Mouse (Mus musculus) midbrain, embryonic 14.5 days (tissue): ENCODE measurements around the gene Gpr68. TPM values are rescaled to one million over a fixed set of nuclear protein-coding genes. Genes with fewer than 3 reads are reported as not detected.
A peak's percentile ranks its signal among the peaks of the same experiment; 100 is the strongest.

Source experiments
- ATAC-seq: fragments of 200-750 bp; cut with Nextera tagmentation; 2 replicates; pipeline ENCODE4 v1.8.0; 2017; ENCODE audit warnings: moderate number of reproducible peaks, moderate library complexity; ENCODE audit not compliant: low FRiP score, low TSS enrichment
- DNase-seq: peaks from one replicate; pipeline ENCODE4 v3.0.0-alpha.2; 2015
- H3K27ac ChIP-seq: fragments of 300-500 bp; sonication (generic); replicated peaks from 2 replicates; pipeline ENCODE4 v1.5.1; 2014; ENCODE audit warnings: mild to moderate bottlenecking, low read depth, low read length, moderate library complexity
- H3K27me3 ChIP-seq: fragments of 300-500 bp; sonication (generic); 2 replicates; pipeline ENCODE4 v1.6.1; 2014; ENCODE audit warnings: low read length, control low read depth, mixed read lengths; ENCODE audit not compliant: control insufficient read depth, insufficient read depth
- H3K36me3 ChIP-seq: fragments of 300-500 bp; sonication (generic); 2 replicates; pipeline ENCODE4 v1.6.1; 2014; ENCODE audit warnings: low read length, control low read depth; ENCODE audit not compliant: control insufficient read depth, insufficient read depth
- H3K4me1 ChIP-seq: fragments of 300-500 bp; sonication (generic); 2 replicates; pipeline ENCODE4 v1.6.1; 2014; ENCODE audit warnings: mild to moderate bottlenecking, antibody characterized with exemption, low read length, control low read depth; ENCODE audit not compliant: control insufficient read depth, insufficient read depth
- H3K4me2 ChIP-seq: fragments of 300-500 bp; sonication (generic); 2 replicates; pipeline ENCODE4 v1.6.1; 2014; ENCODE audit warnings: mild to moderate bottlenecking, low read length, moderate library complexity
- H3K4me3 ChIP-seq: fragments of 300-500 bp; sonication (generic); replicated peaks from 2 replicates; pipeline ENCODE4 v1.5.1; 2014; ENCODE audit warnings: low read depth, low read length
- H3K9ac ChIP-seq: fragments of 300-500 bp; sonication (generic); replicated peaks from 2 replicates; pipeline ENCODE4 v1.6.1; 2014; ENCODE audit warnings: mild to moderate bottlenecking, low read length, moderate library complexity
- H3K9me3 ChIP-seq: fragments of 300-500 bp; sonication (generic); 2 replicates; pipeline ENCODE4 v1.6.1; 2016; ENCODE audit warnings: low read length, control low read depth, mixed read lengths; ENCODE audit not compliant: control insufficient read depth
- WGBS: fragments of 180-500 bp; shearing (Covaris S2); extraction: QIAGEN DNeasy Blood & Tissue Kit; methylation state at CpG from one replicate; pipeline ENCODE4 v1.1.7; 2014; 5-methylcytosine and 5-hydroxymethylcytosine counted together
- polyA plus RNA-seq: library from polyadenylated mRNA; unstranded; fragments of >200 nt; fragmentation: Nextera tagmentation; extraction: Ambion mirVana; gene quantifications from 2 replicates; pipeline ENCODE4 v1.2.1, GENCODE M21; 2014

Gpr68 gene
- polyA plus RNA-seq, 1 experiment from 2014 or later = 2.1 TPM

DNA sequence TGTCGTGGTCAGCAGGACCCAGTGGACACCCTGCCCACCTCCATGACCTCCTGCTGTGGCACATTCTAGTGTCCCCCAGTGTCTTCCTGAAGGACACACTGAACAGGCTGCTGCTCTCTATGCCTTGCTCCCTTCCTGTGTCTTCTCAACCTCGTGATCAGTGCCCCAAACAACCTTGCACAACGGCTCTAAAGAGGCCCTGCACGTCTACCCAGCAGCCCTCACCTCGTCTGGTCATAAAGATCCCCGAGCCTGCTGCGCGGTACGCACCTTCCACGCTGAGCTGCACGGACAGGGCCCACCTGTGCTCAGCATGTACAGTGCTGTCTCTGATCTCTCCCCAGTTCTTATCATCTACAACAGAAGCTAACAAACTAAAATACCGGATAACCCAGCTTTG, 38.0 kb upstream of the Gpr68 start:
- WGBS = 94% methylated on average over 12 of the region's 12 CpGs
- peaks cover 72% of the 10 kb centered on the region for H3K36me3 ChIP-seq
- ATAC-seq (no peak), DNase-seq (no peak)
- no peak overlapping the region for H3K9ac ChIP-seq
- no peak overlapping the region for H3K4me2 ChIP-seq
- no peaks in the 10 kb centered on the region for H3K27me3 ChIP-seq
- no peaks in the 10 kb centered on the region for H3K4me1 ChIP-seq
- no peak overlapping the region for H3K27ac ChIP-seq
- H3K4me3 ChIP-seq = no peak overlapping the region
- H3K9me3 ChIP-seq = no peaks in the 10 kb centered on the region

GRCm38 (mm10) chr12:100945501-100945900, 37.5 kb upstream of the Gpr68 start:
- DNase-seq (no peak), ATAC-seq (no peak)
- Histone ChIP-seq H3K4me1 (no peaks in the 10 kb centered on the region), H3K27me3 (no peaks in the 10 kb centered on the region), H3K4me2 (no peak overlapping the region), H3K4me3 (no peak overlapping the region), H3K9me3 (no peaks in the 10 kb centered on the region), H3K27ac (no peak overlapping the region), H3K9ac (no peak overlapping the region), H3K36me3 (peaks cover 76% of the 10 kb centered on the region)
- WGBS = 89% methylated on average over 12 of the region's 12 CpGs

- no peaks in the 10 kb centered on the region for H3K9me3 ChIP-seq
- no peak overlapping the region for H3K9ac ChIP-seq
- DNase-seq = no peak
- H3K4me1 ChIP-seq = no peaks in the 10 kb centered on the region
- peaks cover 82% of the 10 kb centered on the region for H3K36me3 ChIP-seq
- H3K27ac ChIP-seq = no peak overlapping the region
- H3K4me3 ChIP-seq = no peak overlapping the region
- H3K27me3 ChIP-seq = no peaks in the 10 kb centered on the region
- no peak overlapping the region for H3K4me2 ChIP-seq
- no peak for ATAC-seq
- 92% methylated on average over 21 of the region's 21 CpGs for WGBS
Observed at GRCm38 (mm10) chr12:100944921-100945336, 36.9 kb upstream of the Gpr68 start.

DNA sequence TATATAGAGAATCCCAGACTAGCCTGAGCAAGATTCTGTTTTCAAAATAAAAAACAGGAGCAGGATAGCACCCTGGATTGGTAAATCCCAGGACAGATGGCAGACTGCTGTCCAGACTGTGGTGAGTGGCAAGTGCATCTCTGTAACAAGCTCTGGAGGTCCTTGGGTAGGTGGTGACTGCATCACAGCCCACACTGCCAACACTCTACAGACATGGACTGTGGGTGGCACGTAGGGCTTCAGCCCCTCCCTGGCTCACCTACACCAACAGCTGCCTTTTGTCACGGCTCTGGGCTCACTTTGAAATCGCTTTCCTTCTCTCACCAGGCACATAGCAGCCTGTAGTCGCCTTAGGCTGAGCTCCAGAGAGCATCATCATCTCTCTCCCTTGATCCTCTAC, 35.1 kb upstream of the Gpr68 start:
- WGBS = 83% methylated on average over 4 of the region's 4 CpGs
- Histone ChIP-seq H3K4me1 (no peaks in the 10 kb centered on the region), H3K9ac (no peak overlapping the region), H3K27ac (no peak overlapping the region), H3K9me3 (no peaks in the 10 kb centered on the region), H3K4me3 (no peak overlapping the region), H3K4me2 (no peak overlapping the region), H3K27me3 (no peaks in the 10 kb centered on the region), H3K36me3 (peaks cover 89% of the 10 kb centered on the region)
- ATAC-seq = no peak
- no peak for DNase-seq

DNA sequence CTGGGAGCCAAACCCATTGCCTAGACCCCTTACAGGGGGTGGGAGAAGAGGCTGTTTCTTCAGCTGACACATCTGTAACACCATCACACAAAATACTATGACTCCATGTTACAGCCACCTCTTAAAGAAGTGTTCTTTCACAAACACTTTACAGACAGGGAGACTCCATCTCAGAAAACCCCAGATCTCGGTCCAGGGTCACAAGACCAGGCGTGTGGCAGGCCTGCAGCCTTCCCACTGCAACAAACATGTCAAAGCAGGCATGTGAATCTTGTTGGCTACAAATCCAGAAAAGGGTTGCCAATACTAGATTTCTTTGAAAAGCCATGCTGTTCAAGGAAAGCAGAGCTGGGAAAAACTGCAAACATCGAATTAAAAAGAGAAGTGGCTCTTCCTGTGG, 33.4 kb upstream of the Gpr68 start:
- 93% methylated on average over 3 of the region's 3 CpGs for WGBS
- Histone ChIP-seq H3K9me3 (no peaks in the 10 kb centered on the region), H3K9ac (no peak overlapping the region), H3K27ac (no peak overlapping the region), H3K4me2 (no peak overlapping the region), H3K4me3 (no peak overlapping the region), H3K27me3 (no peaks in the 10 kb centered on the region), H3K4me1 (no peaks in the 10 kb centered on the region), H3K36me3 (peaks cover 75% of the 10 kb centered on the region)
- ATAC-seq (no peak), DNase-seq (no peak)

DNA sequence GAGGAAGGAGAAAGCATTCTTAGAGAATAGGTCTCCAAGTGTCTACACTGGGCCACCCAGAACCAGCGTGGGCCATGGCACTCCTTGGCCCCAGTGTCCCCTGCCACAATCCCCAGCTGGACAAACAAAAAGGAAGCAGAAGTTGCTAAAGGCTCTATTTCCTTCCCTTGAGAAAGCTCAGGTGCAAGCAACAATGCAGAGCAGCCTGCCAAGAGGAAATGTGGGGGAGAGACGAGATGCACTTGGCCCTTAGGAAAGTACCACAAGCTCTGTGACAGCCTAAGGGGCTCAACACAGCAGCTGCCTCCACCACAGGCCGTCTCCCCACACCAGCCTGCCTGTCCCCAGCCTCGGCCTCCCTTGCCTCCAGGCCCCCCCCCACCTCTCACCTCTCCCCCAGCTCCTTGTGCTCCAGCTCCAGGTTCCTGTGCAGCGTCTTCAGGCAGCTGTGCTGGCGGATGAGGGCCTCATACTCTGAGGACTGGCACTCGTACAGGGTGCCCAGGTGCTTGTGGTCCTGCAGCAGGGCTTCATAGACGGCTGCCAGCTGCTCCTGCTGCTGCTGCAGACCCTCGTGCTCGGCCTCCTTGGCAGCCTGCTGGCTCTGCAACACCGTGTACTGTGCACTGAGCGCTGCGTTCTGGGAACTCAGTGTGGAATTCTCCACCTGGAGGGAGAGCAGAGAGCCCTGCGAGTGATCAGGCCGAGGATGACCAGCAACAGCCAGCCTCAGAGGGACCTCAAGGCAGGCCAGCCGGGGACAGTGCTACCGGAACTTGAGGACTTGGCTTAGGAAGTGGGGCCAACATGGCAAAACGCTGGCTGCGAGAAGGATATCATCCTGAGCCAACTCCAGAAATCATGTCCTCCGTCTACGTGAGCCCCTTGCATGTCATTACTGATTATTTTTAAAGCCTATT, 29.7 kb upstream of the Gpr68 start:
- H3K4me1 ChIP-seq = no peaks in the 10 kb centered on the region
- H3K9me3 ChIP-seq = no peaks in the 10 kb centered on the region
- H3K4me3 ChIP-seq = no peak overlapping the region
- H3K27me3 ChIP-seq = no peaks in the 10 kb centered on the region
- DNase-seq (no peak), ATAC-seq (no peak)
- H3K4me2 ChIP-seq = no peak overlapping the region
- 81% methylated on average over 21 of the region's 21 CpGs for WGBS
- peak overlapping the region; percentile 20; the same call in 1 of the 2 replicates for H3K27ac ChIP-seq
- no peak overlapping the region for H3K9ac ChIP-seq
- peaks cover 57% of the 10 kb centered on the region for H3K36me3 ChIP-seq

- Histone ChIP-seq H3K27me3 (no peaks in the 10 kb centered on the region), H3K4me3 (no peak overlapping the region), H3K4me1 (no peaks in the 10 kb centered on the region), H3K36me3 (peaks cover 57% of the 10 kb centered on the region), H3K27ac (no peak overlapping the region), H3K9me3 (no peaks in the 10 kb centered on the region), H3K9ac (no peak overlapping the region), H3K4me2 (no peak overlapping the region)
- no peak for ATAC-seq
- DNase-seq = no peak
- 87% methylated on average over 4 of the region's 4 CpGs for whole genome bisulfite sequencing
Observed at GRCm38 (mm10) chr12:100936737-100937136, 28.7 kb upstream of the Gpr68 start.

GRCm38 (mm10) chr12:100936116-100936515, 28.1 kb upstream of the Gpr68 start:
- Histone ChIP-seq H3K4me1 (no peaks in the 10 kb centered on the region), H3K4me2 (no peak overlapping the region), H3K9me3 (no peaks in the 10 kb centered on the region), H3K36me3 (peaks cover 57% of the 10 kb centered on the region), H3K27ac (no peak overlapping the region), H3K4me3 (no peak overlapping the region), H3K27me3 (no peaks in the 10 kb centered on the region), H3K9ac (no peak overlapping the region)
- ATAC-seq (peak; percentile 44), DNase-seq (peak; percentile 88)
- WGBS = 17% methylated on average over 2 of the region's 2 CpGs

- no peak overlapping the region for H3K4me2 ChIP-seq
- H3K27ac ChIP-seq = no peak overlapping the region
- H3K4me3 ChIP-seq = no peak overlapping the region
- DNase-seq (peak; percentile 11), ATAC-seq (no peak)
- no peaks in the 10 kb centered on the region for H3K4me1 ChIP-seq
- peaks cover 54% of the 10 kb centered on the region for H3K36me3 ChIP-seq
- H3K27me3 ChIP-seq = no peaks in the 10 kb centered on the region
- no peaks in the 10 kb centered on the region for H3K9me3 ChIP-seq
- 87% methylated on average over 5 of the region's 5 CpGs for WGBS
- no peak overlapping the region for H3K9ac ChIP-seq
Observed at GRCm38 (mm10) chr12:100934796-100935195, 26.8 kb upstream of the Gpr68 start.
